8 mouse cellular contexts compared by ENCODE assay signal in genomic region chr1:86303873-86304250, GRCm38 (mm10). TPM values are rescaled to one million over a fixed set of nuclear protein-coding genes. Genes with fewer than 3 reads are reported as not detected.
DNase-seq lines count a peak whose midpoint lies in the region; ATAC-seq and TF ChIP-seq lines count a peak whose summit lies in the region.

No protein-coding gene starts in this region.

- ATAC-seq in lung, postnatal 0 days: no peak
- ATAC-seq in intestine, postnatal 0 days: no peak
- ATAC-seq in neural tube, embryonic 14.5 days (ENCODE audit: low read depth): no peak

- H3K9me3 ChIP-seq in lung, postnatal 0 days (ENCODE audit: low read length): no peaks in the 10 kb centered on the region
- H3K9me3 ChIP-seq in forebrain, embryonic 10.5 days: peaks cover 7% of the 10 kb centered on the region; the same call in 1 of the 2 replicates
- no peaks in the 10 kb centered on the region for H3K9me3 ChIP-seq in intestine, postnatal 0 days (ENCODE audit: control insufficient read depth)
- no peaks in the 10 kb centered on the region for H3K9me3 ChIP-seq in neural tube, embryonic 14.5 days (ENCODE audit: control insufficient read depth, low read length)

- H3K4me3 ChIP-seq in lung, postnatal 0 days (ENCODE audit: low read depth, low read length): peak overlapping the region; percentile 43
- H3K4me3 ChIP-seq in forebrain, embryonic 10.5 days: peak overlapping the region; percentile 74
- H3K4me3 ChIP-seq in intestine, postnatal 0 days (ENCODE audit: low read depth, low read length): peak overlapping the region; percentile 54
- H3K4me3 ChIP-seq in neural tube, embryonic 14.5 days (ENCODE audit: low read depth, low read length): peak overlapping the region; percentile 60

- no peak for TF ChIP-seq EP300 in lung, postnatal 0 days (IDR thresholded peaks at IDR 0.05)

- H3K27ac ChIP-seq in lung, postnatal 0 days (ENCODE audit: low read length): no peak overlapping the region
- H3K27ac ChIP-seq in forebrain, embryonic 10.5 days: peak overlapping the region; percentile 81
- no peak overlapping the region for H3K27ac ChIP-seq in intestine, postnatal 0 days (ENCODE audit: low read depth, low read length)
- no peak overlapping the region for H3K27ac ChIP-seq in neural tube, embryonic 14.5 days (ENCODE audit: low read depth, low read length)

- H3K27me3 ChIP-seq in lung, postnatal 0 days (replicated peaks; ENCODE audit: insufficient read depth, low read length): peaks cover 4% of the 10 kb centered on the region; the same call in 1 of the 2 replicates
- H3K27me3 ChIP-seq in forebrain, embryonic 10.5 days (ENCODE audit: poor library complexity, severe bottlenecking): peaks cover 85% of the 10 kb centered on the region
- H3K27me3 ChIP-seq in intestine, postnatal 0 days (replicated peaks; ENCODE audit: control insufficient read depth, insufficient read depth, low read length): peaks cover 16% of the 10 kb centered on the region; the same call in 1 of the 2 replicates
- peaks cover 20% of the 10 kb centered on the region; the same call in 1 of the 2 replicates for H3K27me3 ChIP-seq in neural tube, embryonic 14.5 days (ENCODE audit: control insufficient read depth, insufficient read depth, low read length)

- WGBS in lung, postnatal 0 days: 3% methylated on average over 16 of the region's 16 CpGs
- WGBS in forebrain, embryonic 10.5 days: 3% methylated on average over 16 of the region's 16 CpGs
- 6% methylated on average over 14 of the region's 16 CpGs for whole genome bisulfite sequencing in intestine, postnatal 0 days
- WGBS in neural tube, embryonic 14.5 days: 4% methylated on average over 15 of the region's 16 CpGs

- no peak for TF ChIP-seq CTCF in lung, postnatal 0 days (IDR thresholded peaks at IDR 0.05)
- no peak for TF ChIP-seq CTCF in intestine, postnatal 0 days (IDR thresholded peaks at IDR 0.05; ENCODE audit: low read depth)

- H3K36me3 ChIP-seq in lung, postnatal 0 days (ENCODE audit: insufficient read depth, low read length): no peaks in the 10 kb centered on the region
- peaks cover 14% of the 10 kb centered on the region for H3K36me3 ChIP-seq in forebrain, embryonic 10.5 days (replicated peaks)
- H3K36me3 ChIP-seq in intestine, postnatal 0 days (ENCODE audit: control insufficient read depth, insufficient read depth): no peaks in the 10 kb centered on the region
- H3K36me3 ChIP-seq in neural tube, embryonic 14.5 days (ENCODE audit: control insufficient read depth, insufficient read depth, low read length): no peaks in the 10 kb centered on the region

- peaks cover 3% of the 10 kb centered on the region; the same call in 1 of the 2 replicates for H3K4me1 ChIP-seq in lung, postnatal 0 days (ENCODE audit: insufficient read depth, low read depth, low read length)
- H3K4me1 ChIP-seq in forebrain, embryonic 10.5 days: peaks cover 56% of the 10 kb centered on the region
- no peaks in the 10 kb centered on the region for H3K4me1 ChIP-seq in intestine, postnatal 0 days (replicated peaks; ENCODE audit: control insufficient read depth, insufficient read depth, low read length)
- 0 out of 2 replicates have a peak, but pooled peaks cover 2% of the 10 kb centered on the region for H3K4me1 ChIP-seq in neural tube, embryonic 14.5 days (ENCODE audit: control insufficient read depth, insufficient read depth, low read length)

- H3K4me2 ChIP-seq in lung, postnatal 0 days (replicated peaks; ENCODE audit: low read depth, low read length): peak overlapping the region; percentile 90
- peak overlapping the region; percentile 91 for H3K4me2 ChIP-seq in intestine, postnatal 0 days (replicated peaks; ENCODE audit: low read depth)
- H3K4me2 ChIP-seq in neural tube, embryonic 14.5 days (ENCODE audit: low read depth, low read length): peak overlapping the region; percentile 98

- peak; percentile 40 for DNase-seq in lung, postnatal 0 days (ENCODE audit: low spot score)
- DNase-seq in lung, postnatal 10 days: no peak
- no peak for DNase-seq in forebrain, embryonic 10.5 days (ENCODE audit: extremely low spot score, low spot score)
- no peak for DNase-seq in urinary bladder, postnatal 14 days (ENCODE audit: low spot score)
- DNase-seq in cerebellum, adult 11 months: no peak
- DNase-seq in layer of hippocampus, adult 8-10 months (ENCODE audit: low spot score in 2 of 2): no peak

- H3K9ac ChIP-seq in lung, postnatal 0 days (replicated peaks; ENCODE audit: low read depth): no peak overlapping the region
- H3K9ac ChIP-seq in intestine, postnatal 0 days (ENCODE audit: low read depth, low read length): no peak overlapping the region
- peak overlapping the region; percentile 66 for H3K9ac ChIP-seq in neural tube, embryonic 14.5 days (replicated peaks; ENCODE audit: low read depth, low read length)

RNA-seq across cellular contexts. Expression of gene B3gnt7, which starts 1.2 kb away (rescaled TPM):
- 5.9 TPM in 2 replicates for polyA plus RNA-seq in lung, postnatal 0 days (2015; fragmentation: Nextera tagmentation; extraction: Ambion mirVana)
- polyA plus RNA-seq in forebrain, embryonic 10.5 days (2016; fragmentation: Nextera tagmentation; extraction: Ambion mirVana): 4.5 and 4.9 TPM in 2 replicates
- polyA plus RNA-seq in intestine, postnatal 0 days (2015; fragmentation: Nextera tagmentation; extraction: Ambion mirVana): 3.2 and 3.4 TPM in 2 replicates
- 5.0 and 6.8 TPM in 2 replicates for polyA plus RNA-seq in neural tube, embryonic 14.5 days (2014; fragmentation: Nextera tagmentation; extraction: Ambion mirVana)
- 1 to 10 TPM in 2 of 4 experiments, under 1 TPM in 2; 0.63 to 2.1 (median 1.1) TPM for total RNA-seq in layer of hippocampus, adult 8-10 months (2022)

RNA-seq across cellular contexts. Expression of gene Ncl, which starts 55.3 kb away (rescaled TPM):
- 139 and 140 TPM in 2 replicates for polyA plus RNA-seq in lung, postnatal 0 days (2015; fragmentation: Nextera tagmentation; extraction: Ambion mirVana)
- polyA plus RNA-seq in forebrain, embryonic 10.5 days (2016; fragmentation: Nextera tagmentation; extraction: Ambion mirVana): 644 and 705 TPM in 2 replicates
- polyA plus RNA-seq in intestine, postnatal 0 days (2015; fragmentation: Nextera tagmentation; extraction: Ambion mirVana): 172 and 188 TPM in 2 replicates
- 165 and 194 TPM in 2 replicates for polyA plus RNA-seq in neural tube, embryonic 14.5 days (2014; fragmentation: Nextera tagmentation; extraction: Ambion mirVana)
- total RNA-seq in layer of hippocampus, adult 8-10 months (2022): 100 to 1,000 TPM; 138 to 171 (median 146) TPM
